ENCODE assay signal across 7 mouse cellular contexts in genomic region chr4:148083176-148083899, GRCm38 (mm10). TPM values are rescaled to one million over a fixed set of nuclear protein-coding genes. Genes with fewer than 3 reads are reported as not detected.
DNase-seq lines count a peak whose midpoint lies in the region; ATAC-seq and TF ChIP-seq lines count a peak whose summit lies in the region.

No protein-coding gene starts in this region.

- H3K27ac ChIP-seq in liver, postnatal 0 days (ENCODE audit: low read depth) = peak overlapping the region; percentile 66
- no peak overlapping the region for H3K27ac ChIP-seq in intestine, postnatal 0 days (ENCODE audit: low read depth, low read length)

- ATAC-seq in G1E (ENCODE audit: extremely low read depth, insufficient number of reproducible peaks, low FRiP score, poor library complexity, severe bottlenecking) = peak; percentile 35; the same call in 1 of the 2 replicates
- ATAC-seq in hematopoietic stem cell, adult 5-6 weeks (replicated peaks in 1 of 2; ENCODE audit: insufficient read depth in 1 of 2, low FRiP score in 2 of 2, low TSS enrichment in 1 of 2, low read depth in 1 of 2, poor library complexity in 2 of 2, severe bottlenecking in 2 of 2) = peak; percentile 59 to 60
- no peak for ATAC-seq in liver, postnatal 0 days
- ATAC-seq in erythroid progenitor cell, adult 5-6 weeks (replicated peaks; ENCODE audit: low FRiP score, poor library complexity, severe bottlenecking) = no peak
- ATAC-seq in intestine, postnatal 0 days = no peak

- 0 out of 2 replicates have a peak overlapping the region, but pooled peaks have one; percentile 30 for H3K9ac ChIP-seq in liver, postnatal 0 days (replicated peaks)
- no peak overlapping the region for H3K9ac ChIP-seq in intestine, postnatal 0 days (ENCODE audit: low read depth, low read length)

- H3K36me3 ChIP-seq in G1E (replicated peaks) = peaks cover 60% of the 10 kb centered on the region
- H3K36me3 ChIP-seq in liver, postnatal 0 days (replicated peaks; ENCODE audit: insufficient read depth, low read length) = peaks cover 20% of the 10 kb centered on the region
- H3K36me3 ChIP-seq in intestine, postnatal 0 days (ENCODE audit: control insufficient read depth, insufficient read depth) = peaks cover 23% of the 10 kb centered on the region

- WGBS in liver, postnatal 0 days (ENCODE audit: insufficient replicate concordance) = 27% methylated on average over 21 of the region's 21 CpGs
- 68% methylated on average over 21 of the region's 21 CpGs for WGBS in intestine, postnatal 0 days

- no peak for TF ChIP-seq CTCF in G1E (IDR thresholded peaks at IDR 0.05; ENCODE audit: low read depth, low read length)
- TF ChIP-seq CTCF in liver, postnatal 0 days (IDR thresholded peaks at IDR 0.05; ENCODE audit: low read depth) = no peak
- no peak for TF ChIP-seq CTCF in intestine, postnatal 0 days (IDR thresholded peaks at IDR 0.05; ENCODE audit: low read depth)

- peak overlapping the region; percentile 49 for H3K4me2 ChIP-seq in liver, postnatal 0 days (ENCODE audit: low read depth, low read length)
- no peak overlapping the region for H3K4me2 ChIP-seq in intestine, postnatal 0 days (replicated peaks; ENCODE audit: low read depth)

- peak; percentile 43 to 48 for DNase-seq in B cell, adult 2 months
- no peak for DNase-seq in G1E (ENCODE audit: low spot score)
- DNase-seq in liver, postnatal 0 days = no peak
- DNase-seq in thymus, postnatal 4 days = peak; percentile 80

- peaks cover 49% of the 10 kb centered on the region for H3K4me1 ChIP-seq in G1E (ENCODE audit: insufficient read depth, low read depth, low read length)
- H3K4me1 ChIP-seq in liver, postnatal 0 days (ENCODE audit: insufficient read depth) = peaks cover 48% of the 10 kb centered on the region
- 0 out of 2 replicates have a peak, but pooled peaks cover 4% of the 10 kb centered on the region for H3K4me1 ChIP-seq in intestine, postnatal 0 days (replicated peaks; ENCODE audit: control insufficient read depth, insufficient read depth, low read length)

- no peaks in the 10 kb centered on the region for H3K27me3 ChIP-seq in G1E (ENCODE audit: insufficient read depth, low read length)
- H3K27me3 ChIP-seq in liver, postnatal 0 days (ENCODE audit: insufficient read depth, low read length) = no peaks in the 10 kb centered on the region
- no peaks in the 10 kb centered on the region for H3K27me3 ChIP-seq in intestine, postnatal 0 days (replicated peaks; ENCODE audit: control insufficient read depth, insufficient read depth, low read length)

- no peak overlapping the region for H3K4me3 ChIP-seq in G1E (ENCODE audit: low read depth, low read length)
- no peak overlapping the region for H3K4me3 ChIP-seq in liver, postnatal 0 days (ENCODE audit: low read depth, low read length)
- no peak overlapping the region for H3K4me3 ChIP-seq in intestine, postnatal 0 days (ENCODE audit: low read depth, low read length)

- TF ChIP-seq EP300 in liver, postnatal 0 days (IDR thresholded peaks at IDR 0.05; ENCODE audit: low read depth) = no peak

- no peaks in the 10 kb centered on the region for H3K9me3 ChIP-seq in G1E (replicated peaks)
- no peaks in the 10 kb centered on the region for H3K9me3 ChIP-seq in liver, postnatal 0 days (ENCODE audit: low read length)
- H3K9me3 ChIP-seq in intestine, postnatal 0 days (ENCODE audit: control insufficient read depth) = no peaks in the 10 kb centered on the region

RNA-seq across cellular contexts. Expression of gene Agtrap, which starts 4.5 kb away (rescaled TPM):
- 7.7 and 10.8 TPM in 2 replicates for total RNA-seq in G1E (2014; fragmentation: Nextera tagmentation)
- total RNA-seq in G1E (2017) = 9.4 and 10.7 TPM in 2 replicates
- polyA plus RNA-seq in G1E (2012) = 4.5 and 6.4 TPM in 2 replicates
- 42.2 and 44.9 TPM in 2 replicates for total RNA-seq in hematopoietic stem cell, adult 5-6 weeks (2017)
- polyA plus RNA-seq in liver, postnatal 0 days (2015; fragmentation: Nextera tagmentation; extraction: Ambion mirVana) = 10.4 and 10.8 TPM in 2 replicates
- total RNA-seq in erythroid progenitor cell, adult 5-6 weeks (2015; ENCODE audit: low replicate concordance) = 4.6 and 5.8 TPM in 2 replicates
- total RNA-seq in erythroid progenitor cell, adult 5-6 weeks (2017; ENCODE audit: low replicate concordance) = 3.6 and 4.1 TPM in 2 replicates
- polyA plus RNA-seq in intestine, postnatal 0 days (2015; fragmentation: Nextera tagmentation; extraction: Ambion mirVana) = 27.7 and 31.3 TPM in 2 replicates

RNA-seq across cellular contexts. Expression of gene Mthfr, which starts 44.5 kb away (rescaled TPM):
- total RNA-seq in G1E (2014; fragmentation: Nextera tagmentation) = 7.0 and 12.5 TPM in 2 replicates
- 7.3 and 9.4 TPM in 2 replicates for total RNA-seq in G1E (2017)
- polyA plus RNA-seq in G1E (2012) = 6.3 and 9.2 TPM in 2 replicates
- total RNA-seq in hematopoietic stem cell, adult 5-6 weeks (2017) = 4.1 and 11.3 TPM in 2 replicates
- 3.7 and 4.5 TPM in 2 replicates for polyA plus RNA-seq in liver, postnatal 0 days (2015; fragmentation: Nextera tagmentation; extraction: Ambion mirVana)
- total RNA-seq in erythroid progenitor cell, adult 5-6 weeks (2015; ENCODE audit: low replicate concordance) = 5.8 and 8.0 TPM in 2 replicates
- total RNA-seq in erythroid progenitor cell, adult 5-6 weeks (2017; ENCODE audit: low replicate concordance) = 2.0 and 7.1 TPM in 2 replicates
- polyA plus RNA-seq in intestine, postnatal 0 days (2015; fragmentation: Nextera tagmentation; extraction: Ambion mirVana) = 11.7 and 12.6 TPM in 2 replicates

RNA-seq across cellular contexts. Expression of gene Clcn6, which starts 44.7 kb away (rescaled TPM):
- 20.1 and 21.0 TPM in 2 replicates for total RNA-seq in G1E (2014; fragmentation: Nextera tagmentation)
- 13.6 and 16.1 TPM in 2 replicates for total RNA-seq in G1E (2017)
- polyA plus RNA-seq in G1E (2012) = 5.2 and 6.2 TPM in 2 replicates
- total RNA-seq in hematopoietic stem cell, adult 5-6 weeks (2017) = 4.3 TPM in 2 replicates
- polyA plus RNA-seq in liver, postnatal 0 days (2015; fragmentation: Nextera tagmentation; extraction: Ambion mirVana) = 0.52 and 0.79 TPM in 2 replicates
- 1.3 and 2.5 TPM in 2 replicates for total RNA-seq in erythroid progenitor cell, adult 5-6 weeks (2015; ENCODE audit: low replicate concordance)
- 1.7 and 2.7 TPM in 2 replicates for total RNA-seq in erythroid progenitor cell, adult 5-6 weeks (2017; ENCODE audit: low replicate concordance)
- 2.5 and 3.1 TPM in 2 replicates for polyA plus RNA-seq in intestine, postnatal 0 days (2015; fragmentation: Nextera tagmentation; extraction: Ambion mirVana)

RNA-seq across cellular contexts. Expression of gene Mad2l2, which starts 46.8 kb away (rescaled TPM):
- total RNA-seq in G1E (2014; fragmentation: Nextera tagmentation) (25.1 and 40.0 TPM in 2 replicates), G1E (2017) (9.4 and 14.9 TPM in 2 replicates)
- 23.8 and 24.6 TPM in 2 replicates for polyA plus RNA-seq in G1E (2012)
- total RNA-seq in hematopoietic stem cell, adult 5-6 weeks (2017) = 4.1 and 10.3 TPM in 2 replicates
- 16.9 and 18.8 TPM in 2 replicates for polyA plus RNA-seq in liver, postnatal 0 days (2015; fragmentation: Nextera tagmentation; extraction: Ambion mirVana)
- total RNA-seq in erythroid progenitor cell, adult 5-6 weeks (2015; ENCODE audit: low replicate concordance) = 11.5 and 20.5 TPM in 2 replicates
- total RNA-seq in erythroid progenitor cell, adult 5-6 weeks (2017; ENCODE audit: low replicate concordance) = 0.30 and 5.5 TPM in 2 replicates
- polyA plus RNA-seq in intestine, postnatal 0 days (2015; fragmentation: Nextera tagmentation; extraction: Ambion mirVana) = 22.6 and 24.9 TPM in 2 replicates

RNA-seq across cellular contexts. Expression of gene Draxin, which starts 47.2 kb away (rescaled TPM):
- total RNA-seq in G1E (2014; fragmentation: Nextera tagmentation) (not detected in 2 replicates), G1E (2017) (under 0.01 and 0.16 TPM in 2 replicates)
- polyA plus RNA-seq in G1E (2012) = not detected in 2 replicates
- not detected in 2 replicates for total RNA-seq in hematopoietic stem cell, adult 5-6 weeks (2017)
- polyA plus RNA-seq in liver, postnatal 0 days (2015; fragmentation: Nextera tagmentation; extraction: Ambion mirVana) = 0.04 and 0.05 TPM in 2 replicates
- 0.42 TPM in 1 of 2 replicates, not detected in the other for total RNA-seq in erythroid progenitor cell, adult 5-6 weeks (2015; ENCODE audit: low replicate concordance)
- not detected in 2 replicates for total RNA-seq in erythroid progenitor cell, adult 5-6 weeks (2017; ENCODE audit: low replicate concordance)
- polyA plus RNA-seq in intestine, postnatal 0 days (2015; fragmentation: Nextera tagmentation; extraction: Ambion mirVana) = 0.03 and 0.05 TPM in 2 replicates

Comparison
In these comparisons a context has a peak if more than half of its experiments do, and no peak if none do; other contexts are left out.
1. DNase-seq: peak in B cell, adult 2 months (2 of 2) and thymus, postnatal 4 days (single experiment); none in G1E (single experiment) and liver, postnatal 0 days (single experiment).
2. ATAC-seq: peak in G1E (single experiment) and hematopoietic stem cell, adult 5-6 weeks (2 of 2); none in liver, postnatal 0 days (single experiment), erythroid progenitor cell, adult 5-6 weeks (single experiment) and intestine, postnatal 0 days (single experiment).